Mouse (Mus musculus) left cerebral cortex, adult 2 months (tissue): ENCODE measurements at regions not wholly inside any gene's neighbourhood (a gene's known extent, or its start where the extent isn't known, plus 50 kb on each side); places are given as distances from the start of the nearest gene placed in this dataset.

ENCODE experiments used
- DNase-seq, 2 experiments: peaks; one replicate each; pipeline ENCODE4 v3.0.0; 2021 to 2022; ENCODE audit warnings: low spot score in 2 of 2, mixed read lengths in 1 of 2; ENCODE audit errors: extremely low spot score in 1 of 2
- H3K27ac ChIP-seq: fragments of 200-600 bp; 2 replicates; pipeline ENCODE4 v1.8.1; 2022
- H3K4me3 ChIP-seq: fragments of 200-600 bp; 2 replicates; pipeline ENCODE4 v1.8.1; 2022
- CTCF ChIP-seq: fragments of 200-600 bp; IDR thresholded peaks from 2 replicates; pipeline ENCODE4 v1.8.1; 2022; ENCODE audit warnings: antibody characterized with exemption, mild to moderate bottlenecking, moderate library complexity
- intact Hi-C: fragments of 180-260 bp; cut with DNase I; formaldehyde crosslinking; loops from one replicate; pipeline ENCODE4 v1.15.1; 2025

- Histone ChIP-seq H3K27ac (no peak overlapping the region), H3K4me3 (no peak overlapping the region)
- no peak for DNase-seq
- no peak for TF ChIP-seq CTCF
- intact Hi-C loops = no loop called here
Measured at GRCm38 (mm10) chr1:184335952-184336351, 301.9 kb upstream of the 1700056E22Rik start.

GRCm38 (mm10) chr1:184335281-184335680 is 301.2 kb upstream of the 1700056E22Rik start:
- TF ChIP-seq CTCF = no peak

GRCm38 (mm10) chr1:184334818-184335217 is 300.7 kb upstream of the 1700056E22Rik start:
- intact Hi-C loops = no loop called here
- Histone ChIP-seq H3K27ac (no peak overlapping the region), H3K4me3 (no peak overlapping the region)
- TF ChIP-seq CTCF = no peak
- DNase-seq = no peak

More at GRCm38 (mm10) chr1:184335281-184335680, 301.2 kb upstream of the 1700056E22Rik start:
- Histone ChIP-seq H3K27ac (no peak overlapping the region), H3K4me3 (no peak overlapping the region)
- no peak for DNase-seq
- intact Hi-C loops = no loop called here

GRCm38 (mm10) chr1:184333086-184333485 is 299.0 kb upstream of the 1700056E22Rik start:
- intact Hi-C loops = no loop called here
- no peak overlapping the region for H3K27ac ChIP-seq
- H3K4me3 ChIP-seq = no peak overlapping the region
- TF ChIP-seq CTCF = no peak
- DNase-seq = no peak

- no peak for DNase-seq
- intact Hi-C loops = no loop called here
- TF ChIP-seq CTCF = no peak
- Histone ChIP-seq H3K27ac (no peak overlapping the region), H3K4me3 (no peak overlapping the region)
Measured at GRCm38 (mm10) chr1:184330516-184331350, 296.6 kb upstream of the 1700056E22Rik start.

- no peak for TF ChIP-seq CTCF
- no peak for DNase-seq
- intact Hi-C loops = no loop called here
- Histone ChIP-seq H3K27ac (no peak overlapping the region), H3K4me3 (no peak overlapping the region)
Measured at GRCm38 (mm10) chr1:184326191-184326590, 292.1 kb upstream of the 1700056E22Rik start.

GRCm38 (mm10) chr1:184324234-184324633 is 290.1 kb upstream of the 1700056E22Rik start:
- intact Hi-C loops = no loop called here
- H3K4me3 ChIP-seq = no peak overlapping the region
- TF ChIP-seq CTCF = no peak
- H3K27ac ChIP-seq = no peak overlapping the region
- no peak for DNase-seq

- intact Hi-C loops = no loop called here
- H3K4me3 ChIP-seq = no peak overlapping the region
- TF ChIP-seq CTCF = no peak
- no peak for DNase-seq
- no peak overlapping the region for H3K27ac ChIP-seq
Measured at GRCm38 (mm10) chr1:184320521-184321177, 286.5 kb upstream of the 1700056E22Rik start.

GRCm38 (mm10) chr1:184310185-184310815 is 276.2 kb upstream of the 1700056E22Rik start:
- no peak overlapping the region for H3K4me3 ChIP-seq
- intact Hi-C loops = no loop called here
- no peak overlapping the region for H3K27ac ChIP-seq
- DNase-seq = no peak
- no peak for TF ChIP-seq CTCF

- no peak for DNase-seq
- intact Hi-C loops = no loop called here
- TF ChIP-seq CTCF = no peak
- H3K27ac ChIP-seq = no peak overlapping the region
- no peak overlapping the region for H3K4me3 ChIP-seq
Measured at GRCm38 (mm10) chr1:184304813-184305212, 270.7 kb upstream of the 1700056E22Rik start.

GRCm38 (mm10) chr1:184304204-184304603 is 270.1 kb upstream of the 1700056E22Rik start:
- H3K27ac ChIP-seq = no peak overlapping the region
- no peak for TF ChIP-seq CTCF
- intact Hi-C loops = no loop called here
- DNase-seq = no peak
- H3K4me3 ChIP-seq = no peak overlapping the region

- no peak for DNase-seq
- intact Hi-C loops = no loop called here
- no peak for TF ChIP-seq CTCF
- H3K27ac ChIP-seq = no peak overlapping the region
- no peak overlapping the region for H3K4me3 ChIP-seq
Measured at GRCm38 (mm10) chr1:184298701-184299100, 264.6 kb upstream of the 1700056E22Rik start.
